11 mouse cellular contexts compared by ENCODE assay signal in the genomic region with DNA sequence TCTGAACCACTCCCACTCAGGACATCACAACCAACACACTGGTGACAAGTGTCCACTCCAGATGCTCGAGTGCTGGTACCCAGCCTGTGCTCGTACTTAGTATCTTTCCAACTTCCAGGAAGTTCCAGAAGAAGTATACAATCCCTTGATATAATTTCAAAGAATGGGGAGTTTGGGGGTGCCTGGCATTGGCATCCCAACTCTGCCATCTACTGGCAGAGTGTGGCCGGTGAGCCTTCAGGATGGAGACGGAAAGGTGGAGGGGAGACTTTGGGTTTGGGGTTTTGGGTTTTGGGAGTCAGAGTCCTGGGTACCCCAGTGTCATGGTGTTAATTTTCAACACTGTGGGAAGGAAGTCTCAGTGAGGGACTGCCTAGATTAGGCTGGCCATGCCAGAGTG. TPM values are rescaled to one million over a fixed set of nuclear protein-coding genes. Genes with fewer than 3 reads are reported as not detected.
DNase-seq lines count a peak whose midpoint lies in the region; ATAC-seq and TF ChIP-seq lines count a peak whose summit lies in the region.
"Had no signal": no experiment of that assay in that cellular context is flagged by ENCODE, and none has a peak within 500 bp of the region (broad histone marks: within the 10 kb centered on the region; RNA-seq: fewer than 3 reads in every experiment).

No protein-coding gene starts in this region.

- whole genome bisulfite sequencing in forebrain, postnatal 0 days: 58% methylated on average over 4 of the region's 4 CpGs
- WGBS in forebrain, embryonic 16.5 days: 57% methylated on average over 4 of the region's 4 CpGs
- WGBS in liver, adult 2 months: 58% methylated on average over 4 of the region's 4 CpGs
- 58% methylated on average over 4 of the region's 4 CpGs for WGBS in hindbrain, embryonic 11.5 days

- no peak overlapping the region for H3K4me3 ChIP-seq in forebrain, postnatal 0 days (ENCODE audit: low read depth, low read length)
- H3K4me3 ChIP-seq in forebrain, embryonic 16.5 days (replicated peaks; ENCODE audit: low read length): no peak overlapping the region
- no peak overlapping the region for H3K4me3 ChIP-seq in liver, adult 2 months (ENCODE audit: insufficient read depth, low read depth, low read length)
- no peak overlapping the region for H3K4me3 ChIP-seq in E14TG2a.4 (replicated peaks; ENCODE audit: low read length)
- H3K4me3 ChIP-seq in hindbrain, embryonic 11.5 days (ENCODE audit: low read depth, low read length): no peak overlapping the region

- TF ChIP-seq CTCF in forebrain, postnatal 0 days (IDR thresholded peaks at IDR 0.05; ENCODE audit: low read depth): peak; percentile 65
- TF ChIP-seq CTCF in liver, adult 2 months (IDR thresholded peaks at IDR 0.05; ENCODE audit: low read depth, low read length): peak; percentile 75
- peak; percentile 24 for TF ChIP-seq CTCF in E14TG2a.4 (conservative IDR thresholded peaks at IDR 0.05; ENCODE audit: low read length)

- no peak overlapping the region for H3K9ac ChIP-seq in forebrain, postnatal 0 days
- no peak overlapping the region for H3K9ac ChIP-seq in forebrain, embryonic 16.5 days (replicated peaks; ENCODE audit: low read depth, low read length)
- no peak overlapping the region for H3K9ac ChIP-seq in liver, adult 2 months (ENCODE audit: low read depth, low read length)
- no peak overlapping the region for H3K9ac ChIP-seq in hindbrain, embryonic 11.5 days (ENCODE audit: low read depth, low read length)

- no peaks in the 10 kb centered on the region for H3K36me3 ChIP-seq in forebrain, postnatal 0 days (ENCODE audit: insufficient read depth)
- H3K36me3 ChIP-seq in forebrain, embryonic 16.5 days (ENCODE audit: control insufficient read depth, insufficient read depth): no peaks in the 10 kb centered on the region
- no peaks in the 10 kb centered on the region for H3K36me3 ChIP-seq in liver, adult 2 months (ENCODE audit: control insufficient read depth, insufficient read depth, low read length)
- H3K36me3 ChIP-seq in E14TG2a.4 (ENCODE audit: insufficient read depth, low read length): no peaks in the 10 kb centered on the region
- H3K36me3 ChIP-seq in hindbrain, embryonic 11.5 days (ENCODE audit: control insufficient read depth, insufficient read depth, low read length): no peaks in the 10 kb centered on the region

- TF ChIP-seq POLR2A in liver, adult 2 months (IDR thresholded peaks at IDR 0.05; ENCODE audit: extremely low read depth, insufficient read depth, low read length): no peak

- H3K27ac ChIP-seq in forebrain, postnatal 0 days (ENCODE audit: low read depth, low read length): no peak overlapping the region
- H3K27ac ChIP-seq in forebrain, embryonic 16.5 days (ENCODE audit: low read length): no peak overlapping the region
- H3K27ac ChIP-seq in liver, adult 2 months (replicated peaks; ENCODE audit: insufficient read depth, low read depth, low read length): no peak overlapping the region
- H3K27ac ChIP-seq in hindbrain, embryonic 11.5 days (ENCODE audit: low read depth, low read length): no peak overlapping the region

- no peaks in the 10 kb centered on the region for H3K79me2 ChIP-seq in liver, adult 2 months (ENCODE audit: control insufficient read depth, insufficient read depth, low read length)

- no peaks in the 10 kb centered on the region for H3K9me3 ChIP-seq in forebrain, postnatal 0 days (ENCODE audit: low read length)
- H3K9me3 ChIP-seq in forebrain, embryonic 16.5 days (ENCODE audit: control insufficient read depth, low read length): no peaks in the 10 kb centered on the region
- H3K9me3 ChIP-seq in E14TG2a.4 (ENCODE audit: low read length): no peaks in the 10 kb centered on the region; the same call in 1 of the 2 replicates
- H3K9me3 ChIP-seq in hindbrain, embryonic 11.5 days (ENCODE audit: control insufficient read depth, low read length): no peaks in the 10 kb centered on the region

- no peak for ATAC-seq in forebrain, postnatal 0 days
- no peak for ATAC-seq in forebrain, embryonic 16.5 days
- ATAC-seq in neutrophil, adult 5-6 weeks (ENCODE audit: extremely low read depth, insufficient number of reproducible peaks, low FRiP score, poor library complexity, severe bottlenecking): peak; percentile 57; the same call in 1 of the 2 replicates
- ATAC-seq in hindbrain, embryonic 11.5 days (ENCODE audit: low FRiP score): no peak

- peak; percentile 27 for DNase-seq in forebrain, postnatal 0 days
- no peak for DNase-seq in liver, adult 2 months (ENCODE audit: extremely low read depth, low read depth, low spot score)
- no peak for DNase-seq in liver
- no peak for DNase-seq in hindbrain, embryonic 11.5 days (ENCODE audit: low spot score)
- DNase-seq in gastrocnemius, postnatal 36 days: no peak

- no peaks in the 10 kb centered on the region; the same call in 1 of the 2 replicates for H3K4me1 ChIP-seq in forebrain, postnatal 0 days (ENCODE audit: insufficient read depth)
- H3K4me1 ChIP-seq in forebrain, embryonic 16.5 days (replicated peaks; ENCODE audit: control insufficient read depth, insufficient read depth, low read length): peaks cover 9% of the 10 kb centered on the region
- H3K4me1 ChIP-seq in liver, adult 2 months (ENCODE audit: control insufficient read depth, insufficient read depth, low read length): no peaks in the 10 kb centered on the region
- H3K4me1 ChIP-seq in E14TG2a.4 (replicated peaks; ENCODE audit: low read depth, low read length): peaks cover 13% of the 10 kb centered on the region
- H3K4me1 ChIP-seq in hindbrain, embryonic 11.5 days (replicated peaks; ENCODE audit: control insufficient read depth, insufficient read depth, low read length): no peaks in the 10 kb centered on the region; the same call in 1 of the 2 replicates

- intact Hi-C loops in gastrocnemius, postnatal 36 days (cut with DNase I): no loop called here

- H3K27me3 ChIP-seq in forebrain, postnatal 0 days (ENCODE audit: insufficient read depth, low read length): no peaks in the 10 kb centered on the region; the same call in 1 of the 2 replicates
- no peaks in the 10 kb centered on the region for H3K27me3 ChIP-seq in forebrain, embryonic 16.5 days (replicated peaks; ENCODE audit: control insufficient read depth, insufficient read depth, low read length)
- peaks cover 2% of the 10 kb centered on the region; the same call in 1 of the 2 replicates for H3K27me3 ChIP-seq in liver, adult 2 months (ENCODE audit: control insufficient read depth, insufficient read depth, low read length)
- peaks cover 37% of the 10 kb centered on the region for H3K27me3 ChIP-seq in E14TG2a.4 (ENCODE audit: insufficient read depth, low read length)
- H3K27me3 ChIP-seq in hindbrain, embryonic 11.5 days (ENCODE audit: control insufficient read depth, insufficient read depth, low read length): no peaks in the 10 kb centered on the region; the same call in 1 of the 2 replicates

- no peak overlapping the region for H3K4me2 ChIP-seq in forebrain, postnatal 0 days (ENCODE audit: low read depth)
- H3K4me2 ChIP-seq in forebrain, embryonic 16.5 days (ENCODE audit: low read length): no peak overlapping the region
- H3K4me2 ChIP-seq in hindbrain, embryonic 11.5 days (replicated peaks; ENCODE audit: low read depth, low read length): no peak overlapping the region

RNA-seq across cellular contexts. Expression of a gene that starts 10.6 kb away (rescaled TPM):
- total RNA-seq in forebrain, postnatal 0 days (2014; rRNA removed): 2.5 and 2.9 TPM in 2 replicates
- 2.7 and 3.6 TPM in 2 replicates for polyA plus RNA-seq in forebrain, postnatal 0 days (2015; fragmentation: Nextera tagmentation; extraction: Ambion mirVana)
- 1.0 and 1.8 TPM in 2 replicates for polyA plus RNA-seq in forebrain, embryonic 16.5 days (2015; fragmentation: Nextera tagmentation; extraction: Ambion mirVana)
- 0.07 and 0.09 TPM in 2 replicates for total RNA-seq in liver, adult 2 months (2014; rRNA removed)
- 0.20 and 0.37 TPM in 2 replicates for polyA plus RNA-seq in liver, adult 2 months (2012; rRNA removed)
- total RNA-seq in neutrophil, adult 5-6 weeks (2017): 0.49 and 0.70 TPM in 2 replicates
- polyA plus RNA-seq in hindbrain, embryonic 11.5 days (2014; fragmentation: Nextera tagmentation; extraction: Ambion mirVana): 0.28 and 0.73 TPM in 2 replicates
- total RNA-seq in gastrocnemius, postnatal 36 days (2021): 1 to 10 TPM in 1 of 2 experiments, under 1 TPM in 1; 0.41 to 1.0 TPM

RNA-seq across cellular contexts. Expression of a gene that starts 20.4 kb away (rescaled TPM):
- total RNA-seq in forebrain, postnatal 0 days (2014; rRNA removed): not detected in 2 replicates
- not detected in 2 replicates for polyA plus RNA-seq in forebrain, postnatal 0 days (2015; fragmentation: Nextera tagmentation; extraction: Ambion mirVana)
- not detected in 2 replicates for polyA plus RNA-seq in forebrain, embryonic 16.5 days (2015; fragmentation: Nextera tagmentation; extraction: Ambion mirVana)
- 445 and 548 TPM in 2 replicates for total RNA-seq in liver, adult 2 months (2014; rRNA removed)
- polyA plus RNA-seq in liver, adult 2 months (2012; rRNA removed): 6,798 and 9,385 TPM in 2 replicates
- total RNA-seq in neutrophil, adult 5-6 weeks (2017): not detected in 2 replicates
- not detected in 2 replicates for polyA plus RNA-seq in hindbrain, embryonic 11.5 days (2014; fragmentation: Nextera tagmentation; extraction: Ambion mirVana)
- total RNA-seq in gastrocnemius, postnatal 36 days (2021): not detected
- polyA plus RNA-seq: frontal cortex, adult 2 months; intestine, embryonic 14.5 days; lung, embryonic 16.5 days had no signal

RNA-seq across cellular contexts. Expression of a gene that starts 23.9 kb away (rescaled TPM):
- total RNA-seq in forebrain, postnatal 0 days (2014; rRNA removed): not detected in 2 replicates
- polyA plus RNA-seq in forebrain, postnatal 0 days (2015; fragmentation: Nextera tagmentation; extraction: Ambion mirVana): 0.10 TPM in 1 of 2 replicates, not detected in the other
- polyA plus RNA-seq in forebrain, embryonic 16.5 days (2015; fragmentation: Nextera tagmentation; extraction: Ambion mirVana): 0.25 TPM in 1 of 2 replicates, not detected in the other
- 0.74 and 1.8 TPM in 2 replicates for total RNA-seq in liver, adult 2 months (2014; rRNA removed)
- 1.4 and 3.7 TPM in 2 replicates for polyA plus RNA-seq in liver, adult 2 months (2012; rRNA removed)
- 493 and 656 TPM in 2 replicates for total RNA-seq in neutrophil, adult 5-6 weeks (2017)
- polyA plus RNA-seq in hindbrain, embryonic 11.5 days (2014; fragmentation: Nextera tagmentation; extraction: Ambion mirVana): not detected in 2 replicates
- not detected for total RNA-seq in gastrocnemius, postnatal 36 days (2021)

RNA-seq across cellular contexts. Expression of a gene that starts 39.8 kb away (rescaled TPM):
- not detected in 2 replicates for total RNA-seq in forebrain, postnatal 0 days (2014; rRNA removed)
- polyA plus RNA-seq in forebrain, postnatal 0 days (2015; fragmentation: Nextera tagmentation; extraction: Ambion mirVana): not detected in 2 replicates
- polyA plus RNA-seq in forebrain, embryonic 16.5 days (2015; fragmentation: Nextera tagmentation; extraction: Ambion mirVana): not detected in 2 replicates
- total RNA-seq in liver, adult 2 months (2014; rRNA removed): 1,191 and 3,227 TPM in 2 replicates
- polyA plus RNA-seq in liver, adult 2 months (2012; rRNA removed): 8,217 and 12,671 TPM in 2 replicates
- not detected in 2 replicates for total RNA-seq in neutrophil, adult 5-6 weeks (2017)
- polyA plus RNA-seq in hindbrain, embryonic 11.5 days (2014; fragmentation: Nextera tagmentation; extraction: Ambion mirVana): not detected in 2 replicates
- total RNA-seq in gastrocnemius, postnatal 36 days (2021): not detected
- polyA plus RNA-seq: frontal cortex, adult 2 months; intestine, embryonic 14.5 days; lung, embryonic 16.5 days had no signal

RNA-seq across cellular contexts. Expression of a gene that starts 42.7 kb away (rescaled TPM):
- 0.08 TPM in 1 of 2 replicates, not detected in the other for total RNA-seq in forebrain, postnatal 0 days (2014; rRNA removed)
- polyA plus RNA-seq in forebrain, postnatal 0 days (2015; fragmentation: Nextera tagmentation; extraction: Ambion mirVana): not detected in 2 replicates
- polyA plus RNA-seq in forebrain, embryonic 16.5 days (2015; fragmentation: Nextera tagmentation; extraction: Ambion mirVana): not detected in 2 replicates
- not detected in 2 replicates for total RNA-seq in liver, adult 2 months (2014; rRNA removed)
- polyA plus RNA-seq in liver, adult 2 months (2012; rRNA removed): 0.05 and 0.21 TPM in 2 replicates
- 25.6 and 25.8 TPM in 2 replicates for total RNA-seq in neutrophil, adult 5-6 weeks (2017)
- polyA plus RNA-seq in hindbrain, embryonic 11.5 days (2014; fragmentation: Nextera tagmentation; extraction: Ambion mirVana): not detected in 2 replicates
- total RNA-seq in gastrocnemius, postnatal 36 days (2021): not detected
- polyA plus RNA-seq: frontal cortex, adult 2 months; lung, embryonic 16.5 days had no signal

Comparison
In these comparisons a context has a peak if more than half of its experiments do, and no peak if none do; other contexts are left out.
1. CTCF ChIP-seq: peak in every context shown above with its lines; median percentile 75 in liver, adult 2 months; 65 in forebrain, postnatal 0 days; 24 in E14TG2a.4.
2. RNA of a gene that starts 20.4 kb away (total RNA-seq): 445 to 548 TPM in liver, adult 2 months; not detected in forebrain, postnatal 0 days, not detected in neutrophil, adult 5-6 weeks and not detected in gastrocnemius, postnatal 36 days; every median in the first group is over 100 times any median in the second.
3. RNA of a gene that starts 23.9 kb away (total RNA-seq): 493 to 656 TPM in neutrophil, adult 5-6 weeks; 0.74 to 1.8 TPM in liver, adult 2 months, not detected in gastrocnemius, postnatal 36 days and not detected in forebrain, postnatal 0 days; every median in the first group is over 100 times any median in the second.